Mouse (Mus musculus) ES-E14 (cell line): ENCODE measurements around the gene Iba57. TPM values are rescaled to one million over a fixed set of nuclear protein-coding genes. Genes with fewer than 3 reads are reported as not detected.

Source experiments
- DNase-seq: peaks from one replicate; pipeline ENCODE4 v3.0.0-alpha.2; 2013; ENCODE audit warnings: low read depth, low spot score
- H3K27ac ChIP-seq: 2 replicates; pipeline ENCODE4 v1.5.1; 2012; ENCODE audit warnings: low read depth, mild to moderate bottlenecking, low read length, moderate library complexity, mixed read lengths; ENCODE audit not compliant: poor library complexity, insufficient read depth, severe bottlenecking
- H3K36me3 ChIP-seq: 2 replicates; pipeline ENCODE4 v1.6.1; 2012; ENCODE audit warnings: mild to moderate bottlenecking, low read length, moderate library complexity, mixed read lengths; ENCODE audit not compliant: control insufficient read depth, poor library complexity, insufficient read depth, severe bottlenecking
- H3K4me1 ChIP-seq, 2 experiments: fragments of 150-350 bp in 1 of 2; sonication (generic) in 1 of 2; 2 replicates each; pipeline ENCODE4 v1.6.1; 2012; ENCODE audit warnings: low read length in 2 of 2, mild to moderate bottlenecking in 1 of 2, mixed read lengths in 1 of 2; ENCODE audit not compliant: control insufficient read depth in 2 of 2, insufficient read depth in 2 of 2, poor library complexity in 1 of 2
- H3K4me3 ChIP-seq, 2 experiments: fragments of 150-350 bp in 1 of 2; sonication (generic) in 1 of 2; 2 replicates each; pipeline ENCODE4 v1.5.1; 2012; ENCODE audit warnings: low read length in 2 of 2, low read depth in 1 of 2, mild to moderate bottlenecking in 1 of 2, mixed read lengths in 1 of 2; ENCODE audit not compliant: insufficient read depth in 1 of 2, poor library complexity in 1 of 2, severe bottlenecking in 1 of 2
- H3K9ac ChIP-seq: 2 replicates; pipeline ENCODE4 v1.6.1; 2012; ENCODE audit warnings: low read depth, mild to moderate bottlenecking, low read length, mixed read lengths; ENCODE audit not compliant: poor library complexity, insufficient read depth, severe bottlenecking
- H3K9me3 ChIP-seq: fragments of 150-350 bp; sonication (generic); 2 replicates; pipeline ENCODE4 v1.6.1; 2012; ENCODE audit warnings: low read depth, mild to moderate bottlenecking, low read length; ENCODE audit not compliant: control insufficient read depth, insufficient read depth
- CHD2 ChIP-seq: IDR thresholded peaks from 2 replicates; pipeline ENCODE4 v1.6.1; 2014; ENCODE audit warnings: mild to moderate bottlenecking, low read depth, low read length, inconsistent platforms
- HCFC1 ChIP-seq: IDR thresholded peaks from 2 replicates; pipeline ENCODE4 v1.6.1; 2012; ENCODE audit warnings: low read length, inconsistent platforms, borderline replicate concordance; ENCODE audit not compliant: insufficient read depth
- MAFK ChIP-seq: IDR thresholded peaks from 2 replicates; pipeline ENCODE4 v1.6.1; 2014; ENCODE audit warnings: mild to moderate bottlenecking, low read depth, low read length, inconsistent platforms; ENCODE audit not compliant: insufficient read depth
- ZC3H11A ChIP-seq: IDR thresholded peaks from 2 replicates; pipeline ENCODE4 v1.6.1; 2012; ENCODE audit warnings: low read depth, mild to moderate bottlenecking, inconsistent platforms, low read length, borderline replicate concordance
- ZNF384 ChIP-seq: IDR thresholded peaks from 2 replicates; pipeline ENCODE4 v1.6.1; 2012; ENCODE audit warnings: low read depth, low read length, inconsistent platforms
- in situ Hi-C, 2 experiments: fragments of 600-800 bp; cut with MboI; formaldehyde crosslinking; loops; one replicate each; pipeline ENCODE4 v1.15.1; 2025; ENCODE audit warnings: low sequenced_read_pairs in 2 of 2, inconsistent platforms in 1 of 2; ENCODE audit not compliant: unreplicated experiment in 2 of 2
- total RNA-seq: library from RNA; depleted of rRNA; stranded (reverse); fragments of 300-350 nt; gene quantifications from 2 replicates; pipeline ENCODE4 v1.2.3, GENCODE M21; 2012

The Iba57 gene
- total RNA-seq, 1 experiment = 4.7 TPM

GRCm38 (mm10) chr11:59159558-59159957 is 4.0 kb downstream of the Iba57 start:
- Histone ChIP-seq H3K4me3 (peak overlapping the region in 1 of 2 experiments; percentile 38; a peak in 1 of 4 replicates), H3K9me3 (no peaks in the 10 kb centered on the region), H3K36me3 (no peaks in the 10 kb centered on the region), H3K27ac (no peak overlapping the region), H3K9ac (no peak overlapping the region), H3K4me1 (peaks cover 0 to 10% of the 10 kb centered on the region in 2 experiments; a peak in 1 of 4 replicates)
- TF ChIP-seq CHD2 = no peak
- TF ChIP-seq ZC3H11A = no peak
- TF ChIP-seq ZNF384 = no peak
- TF ChIP-seq MAFK = no peak
- TF ChIP-seq HCFC1 = no peak
- in situ Hi-C loops = no loop called here
- DNase-seq = no peak

DNA sequence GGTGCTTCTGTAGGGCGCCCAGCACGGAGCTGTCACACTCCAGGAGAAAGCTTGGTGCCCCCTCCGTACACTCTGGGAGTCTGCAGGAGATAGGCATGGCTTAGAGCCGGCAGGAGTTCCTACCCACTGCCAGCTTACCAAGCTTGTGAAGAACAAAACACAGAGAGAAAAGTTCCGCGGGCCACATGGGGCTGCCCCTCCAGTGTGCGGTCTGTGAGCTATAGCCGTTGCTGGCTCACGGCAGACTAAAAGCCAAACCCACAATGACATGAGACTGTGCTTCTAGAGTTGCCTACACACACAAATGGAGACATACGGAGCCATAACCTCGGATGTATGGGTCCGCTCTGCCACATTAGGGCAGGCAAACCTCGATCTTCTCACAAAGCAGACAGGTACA is 4.4 kb downstream of the Iba57 start:
- in situ Hi-C loops = no loop called here
- H3K9me3 ChIP-seq = no peaks in the 10 kb centered on the region
- TF ChIP-seq ZNF384 (no peak), MAFK (no peak), ZC3H11A (no peak), HCFC1 (no peak), CHD2 (no peak)
- DNase-seq = no peak
- H3K4me1 ChIP-seq = peaks cover 0 to 9% of the 10 kb centered on the region in 2 experiments; a peak in 1 of 4 replicates
- no peaks in the 10 kb centered on the region for H3K36me3 ChIP-seq
- H3K9ac ChIP-seq = no peak overlapping the region; the same call in 1 of the 2 replicates
- H3K27ac ChIP-seq = no peak overlapping the region
- peak overlapping the region; percentile 31 to 38; a peak in 3 of 4 replicates for H3K4me3 ChIP-seq

DNA sequence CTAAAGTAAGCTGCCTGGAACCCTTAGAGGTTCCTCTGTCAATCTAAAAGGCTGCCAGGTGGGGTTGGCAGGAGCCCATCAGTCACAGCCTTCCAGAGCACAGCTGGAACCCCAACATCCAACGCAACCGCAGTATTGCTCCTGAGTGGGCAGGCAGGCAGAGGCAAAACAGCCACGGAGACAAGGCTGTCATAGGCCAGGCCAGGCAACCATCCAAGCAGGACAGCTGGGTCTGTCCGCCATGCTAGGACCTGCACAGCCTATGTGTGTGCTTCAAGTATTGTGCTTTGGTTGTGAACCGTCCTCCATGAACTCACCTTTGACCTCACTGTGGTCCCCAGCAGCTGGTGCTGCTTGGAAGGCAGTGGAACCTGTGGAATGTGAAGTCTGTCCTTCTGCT is 7.6 kb downstream of the Iba57 start:
- in situ Hi-C loops = no loop called here
- H3K27ac ChIP-seq = no peak overlapping the region
- DNase-seq = no peak
- no peak overlapping the region for H3K4me3 ChIP-seq
- no peaks in the 10 kb centered on the region for H3K36me3 ChIP-seq
- no peak overlapping the region for H3K9ac ChIP-seq
- H3K9me3 ChIP-seq = no peaks in the 10 kb centered on the region
- H3K4me1 ChIP-seq = peaks cover 0 to 4% of the 10 kb centered on the region in 2 experiments; a peak in 1 of 4 replicates
- TF ChIP-seq HCFC1 = no peak
- no peak for TF ChIP-seq MAFK
- TF ChIP-seq ZC3H11A = no peak
- no peak for TF ChIP-seq CHD2
- TF ChIP-seq ZNF384 = no peak

DNA sequence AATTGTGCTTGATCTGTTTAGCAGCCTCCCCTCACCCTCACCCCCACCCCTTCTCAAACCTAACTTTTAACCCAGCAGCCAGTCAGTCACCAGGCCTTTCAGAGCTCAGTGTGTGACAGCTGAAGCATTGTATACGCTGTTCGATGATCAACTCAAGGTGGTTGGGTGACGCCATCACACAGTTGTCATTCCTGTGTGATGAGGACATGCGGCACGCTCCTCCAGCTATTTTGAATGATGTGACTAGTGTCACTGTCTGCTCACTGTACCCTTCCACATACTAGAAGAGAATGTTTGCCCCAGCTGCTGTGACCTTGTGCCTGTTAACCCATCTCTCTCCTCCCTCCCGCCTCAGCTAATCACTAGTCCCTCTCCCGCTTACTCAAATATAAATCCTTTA is 9.3 kb downstream of the Iba57 start:
- Histone ChIP-seq H3K27ac (no peak overlapping the region), H3K4me1 (peaks cover 0 to 4% of the 10 kb centered on the region in 2 experiments; a peak in 1 of 4 replicates), H3K9me3 (no peaks in the 10 kb centered on the region), H3K4me3 (no peak overlapping the region), H3K9ac (no peak overlapping the region), H3K36me3 (no peaks in the 10 kb centered on the region)
- DNase-seq = no peak
- in situ Hi-C loops = no loop called here
- TF ChIP-seq ZNF384 (no peak), MAFK (no peak), HCFC1 (no peak), CHD2 (no peak), ZC3H11A (no peak)

GRCm38 (mm10) chr11:59151729-59152128 is 11.8 kb downstream of the Iba57 start:
- no peak overlapping the region for H3K4me3 ChIP-seq
- H3K36me3 ChIP-seq = no peaks in the 10 kb centered on the region
- in situ Hi-C loops = no loop called here
- no peaks in the 10 kb centered on the region for H3K9me3 ChIP-seq
- TF ChIP-seq HCFC1 (no peak), ZC3H11A (no peak), CHD2 (no peak), MAFK (no peak), ZNF384 (no peak)
- no peak overlapping the region for H3K27ac ChIP-seq
- no peaks in the 10 kb centered on the region for H3K4me1 ChIP-seq
- peak; percentile 28 for DNase-seq
- no peak overlapping the region for H3K9ac ChIP-seq
